Mouse (Mus musculus) spleen, postnatal 36 days (tissue): ENCODE results near the gene Fads2.

ENCODE experiments used
- DNase-seq, 2 experiments: peaks; one replicate each; pipeline ENCODE4 v3.0.0; 2022; ENCODE audit warnings: low spot score in 2 of 2, mixed read lengths in 1 of 2

The Fads2 gene

DNA sequence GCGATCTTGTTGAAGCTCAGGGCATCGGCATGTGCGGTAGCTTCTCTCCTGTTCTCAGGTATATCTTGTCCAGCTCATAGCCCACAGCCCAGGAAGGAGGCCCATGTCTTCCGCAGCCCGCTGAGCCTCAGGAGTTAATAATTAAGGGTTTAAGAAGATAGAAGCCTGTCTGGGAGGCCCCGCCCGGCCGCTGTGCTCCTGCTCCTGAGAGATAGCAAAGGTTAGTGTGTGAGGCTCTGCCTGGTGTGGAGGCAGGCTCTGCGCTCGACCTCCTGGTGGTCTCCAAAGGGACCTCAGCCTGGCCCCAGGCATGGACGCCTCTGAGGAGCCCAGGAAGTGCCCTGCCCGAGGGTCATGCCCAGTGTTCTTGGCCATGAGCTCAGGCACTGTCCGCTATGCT is 86.7 kb downstream of the Fads2 start:
- peak; percentile 68 to 82 for DNase-seq

DNA sequence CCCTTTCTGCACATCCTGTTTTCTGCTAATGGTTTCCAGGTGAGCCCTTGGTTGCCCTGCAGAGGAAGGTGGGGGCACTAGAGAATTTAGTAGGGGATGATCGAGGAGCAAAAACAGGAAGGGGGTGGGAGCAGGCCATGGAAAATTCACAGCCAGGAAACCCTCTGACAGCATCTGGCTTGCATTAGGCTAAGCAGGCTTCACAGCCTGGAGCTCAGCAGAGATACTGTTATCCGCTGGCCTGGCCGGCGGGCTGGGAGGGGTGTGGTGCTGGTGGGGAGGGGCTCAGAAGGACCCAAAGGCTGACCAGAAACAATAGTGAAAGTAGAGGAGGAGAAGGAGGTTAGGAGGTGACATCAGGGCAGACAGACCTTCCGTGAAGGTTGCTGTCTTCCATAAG is 87.6 kb downstream of the Fads2 start:
- DNase-seq, result peak; percentile 38 to 47

DNA sequence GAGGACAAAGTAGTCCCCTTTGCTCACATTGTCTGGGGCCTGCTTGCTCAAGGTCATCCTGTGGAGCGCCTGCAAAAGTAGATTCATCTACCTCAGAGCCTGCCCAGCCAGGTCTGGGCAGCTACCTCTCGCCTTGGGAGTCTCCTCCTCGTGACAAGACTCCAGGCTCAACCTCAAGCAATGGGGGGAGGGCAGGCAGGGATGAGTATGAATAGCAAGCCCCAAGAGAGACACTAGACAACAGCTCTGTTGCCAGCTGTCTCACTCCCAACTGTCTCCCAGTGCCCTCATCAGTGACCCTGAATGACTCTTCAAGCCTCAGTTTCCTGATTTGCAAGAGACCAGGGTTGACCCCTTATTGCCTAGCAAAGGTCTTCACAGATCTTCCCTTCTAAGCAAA is 88.2 kb downstream of the Fads2 start:
- no peak for DNase-seq

DNA sequence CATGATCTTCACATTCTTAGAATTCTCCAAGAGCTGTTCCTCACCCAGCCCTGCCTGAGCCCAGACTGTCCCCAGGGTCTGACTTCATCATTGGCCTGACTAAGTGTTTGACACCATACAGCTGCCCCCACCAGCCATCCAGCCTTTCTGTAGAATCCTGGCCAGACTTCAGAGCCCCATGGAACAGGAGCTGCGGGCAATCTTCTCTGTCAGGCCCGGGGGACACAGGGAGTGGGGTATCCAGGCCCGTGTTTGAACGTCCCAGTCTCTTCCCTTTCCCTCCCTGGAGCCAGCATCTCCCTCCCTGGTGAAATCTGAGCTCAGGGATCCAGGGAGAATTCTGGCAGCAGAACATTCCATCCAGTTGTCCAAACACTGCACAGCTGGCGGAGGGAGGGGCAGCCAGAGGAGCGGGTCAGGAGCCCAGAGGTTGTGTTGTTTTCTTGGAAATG is 88.7 kb downstream of the Fads2 start:
- no peak for DNase-seq
